Mouse (Mus musculus) erythroblast, embryonic 14.5 days (primary cell): ENCODE results near the gene Mettl23.

ENCODE experiments used
- GATA1 ChIP-seq: IDR thresholded peaks from 2 replicates; pipeline ENCODE4 v1.6.1; 2012; ENCODE audit warnings: low read length, inconsistent platforms, mixed read lengths
- TAL1 ChIP-seq: IDR thresholded peaks from 3 replicates; pipeline ENCODE4 v1.6.1; 2012; ENCODE audit warnings: low read length, inconsistent platforms, mixed read lengths

DNA sequence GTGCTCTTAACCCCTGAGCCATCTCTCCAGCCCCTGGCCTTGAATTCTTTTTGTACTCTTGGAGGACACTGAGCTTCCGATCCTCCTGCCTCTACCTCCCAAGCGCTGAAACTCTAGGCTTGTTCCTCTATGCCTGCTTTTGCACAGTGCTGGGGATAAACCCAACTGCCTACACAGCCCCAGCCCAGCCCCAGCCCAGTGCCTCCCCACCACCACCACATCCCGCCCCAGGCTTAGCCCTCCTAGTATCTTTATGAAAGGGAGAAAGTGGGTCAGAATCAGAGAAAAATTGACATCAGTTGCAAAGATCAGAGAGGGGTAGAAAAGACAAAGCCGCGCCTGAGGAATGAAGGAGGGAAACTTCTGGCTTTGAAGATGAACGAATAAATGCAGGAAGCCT is 41.0 kb downstream of the Mettl23 start:
- TF ChIP-seq GATA1 (no peak), TAL1 (no peak)
